Mouse (Mus musculus) hindbrain, embryonic 11.5 days (tissue): ENCODE data around the gene Troap. TPM values are rescaled to one million over a fixed set of nuclear protein-coding genes. Genes with fewer than 3 reads are reported as not detected.

ENCODE experiments used
- ATAC-seq: fragments of 200-750 bp; cut with Nextera tagmentation; 2 replicates; pipeline ENCODE4 v1.8.0; 2017; ENCODE audit warnings: mild to moderate bottlenecking, moderate TSS enrichment, moderate library complexity; ENCODE audit not compliant: low FRiP score
- DNase-seq: peaks from one replicate; pipeline ENCODE4 v3.0.0-alpha.2; 2015; ENCODE audit warnings: low spot score
- H3K27ac ChIP-seq: fragments of 300-500 bp; sonication (generic); 2 replicates; pipeline ENCODE4 v1.5.1; 2014; ENCODE audit warnings: mild to moderate bottlenecking, low read depth, low read length
- H3K27me3 ChIP-seq: fragments of 300-500 bp; sonication (generic); 2 replicates; pipeline ENCODE4 v1.6.1; 2014; ENCODE audit warnings: mild to moderate bottlenecking, low read length, moderate library complexity, mixed read lengths; ENCODE audit not compliant: control insufficient read depth, insufficient read depth
- H3K36me3 ChIP-seq: fragments of 300-500 bp; sonication (generic); 2 replicates; pipeline ENCODE4 v1.6.1; 2014; ENCODE audit warnings: mild to moderate bottlenecking, low read length, moderate library complexity, mixed read lengths; ENCODE audit not compliant: control insufficient read depth, insufficient read depth
- H3K4me1 ChIP-seq: fragments of 300-500 bp; sonication (generic); replicated peaks from 2 replicates; pipeline ENCODE4 v1.6.1; 2014; ENCODE audit warnings: low read length, mixed read lengths; ENCODE audit not compliant: control insufficient read depth, insufficient read depth
- H3K4me2 ChIP-seq: fragments of 300-500 bp; sonication (generic); replicated peaks from 2 replicates; pipeline ENCODE4 v1.6.1; 2014; ENCODE audit warnings: mild to moderate bottlenecking, low read depth, low read length
- H3K4me3 ChIP-seq: fragments of 300-500 bp; sonication (generic); 2 replicates; pipeline ENCODE4 v1.5.1; 2014; ENCODE audit warnings: low read depth, low read length
- H3K9ac ChIP-seq: fragments of 300-500 bp; sonication (generic); 2 replicates; pipeline ENCODE4 v1.6.1; 2014; ENCODE audit warnings: low read depth, low read length
- H3K9me3 ChIP-seq: fragments of 300-500 bp; sonication (generic); 2 replicates; pipeline ENCODE4 v1.6.1; 2016; ENCODE audit warnings: low read length; ENCODE audit not compliant: control insufficient read depth
- WGBS: fragments of 180-500 bp; shearing (Covaris S2); extraction: QIAGEN DNeasy Blood & Tissue Kit; methylation state at CpG from one replicate; pipeline ENCODE4 v1.1.7; 2014; 5-methylcytosine and 5-hydroxymethylcytosine counted together
- polyA plus RNA-seq: library from polyadenylated mRNA; unstranded; fragments of >200 nt; fragmentation: Nextera tagmentation; extraction: Ambion mirVana; gene quantifications from 2 replicates; pipeline ENCODE4 v1.2.1, GENCODE M21; 2014

Troap gene
- polyA plus RNA-seq, 1 experiment from 2014 or later: 22.9 TPM

DNA sequence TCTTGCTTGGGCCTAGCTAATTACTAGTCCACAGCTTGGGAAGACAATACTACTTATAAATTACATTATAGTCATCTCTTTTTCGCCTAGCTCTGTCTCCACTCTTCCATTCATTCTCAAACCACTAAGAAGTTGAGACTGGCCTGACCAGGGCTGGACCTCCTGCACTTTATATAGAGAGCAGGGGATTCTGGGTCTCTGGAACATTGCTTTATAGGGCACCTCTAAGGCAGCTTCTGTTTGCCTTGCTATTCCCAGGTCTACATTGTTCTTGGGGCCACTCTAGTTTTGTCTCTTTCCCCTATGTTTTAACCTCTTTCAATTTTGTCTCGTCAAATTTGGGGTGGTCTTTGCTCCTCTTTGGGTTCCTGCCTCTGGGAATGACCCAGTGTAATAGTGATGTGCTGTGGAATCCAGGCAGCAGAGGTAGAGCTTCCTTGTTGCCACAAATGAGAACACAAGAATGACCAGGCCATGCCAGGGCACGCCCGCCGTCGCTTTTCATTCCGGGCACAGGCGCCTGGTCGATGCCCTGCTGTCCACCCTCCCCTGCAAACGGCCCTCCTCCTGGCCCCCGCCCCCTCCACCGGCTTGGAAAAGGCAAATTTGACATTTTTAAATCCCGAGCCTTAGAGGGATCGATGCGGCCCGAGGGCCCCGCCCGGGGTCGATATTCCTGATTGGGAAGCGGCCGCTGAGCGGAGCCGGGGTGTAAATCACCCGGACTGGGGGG lies 21.9 kb downstream of the Troap start:
- H3K4me3 ChIP-seq: peak overlapping the region; percentile 25

GRCm38 (mm10) chr15:99096831-99097500 lies 22.6 kb downstream of the Troap start:
- peaks cover 40% of the 10 kb centered on the region for H3K27me3 ChIP-seq
- peaks cover 30% of the 10 kb centered on the region for H3K4me1 ChIP-seq
- H3K36me3 ChIP-seq: no peaks in the 10 kb centered on the region
- no peaks in the 10 kb centered on the region for H3K9me3 ChIP-seq
- 0 out of 2 replicates have a peak, but pooled peaks have one; percentile 10 for ATAC-seq
- WGBS: under 1% methylated on average over 46 of the region's 58 CpGs
- peak; percentile 73 for DNase-seq
- H3K4me3 ChIP-seq: peak overlapping the region; percentile 25
- peak overlapping the region; percentile 47 for H3K9ac ChIP-seq
- peak overlapping the region; percentile 80 for H3K27ac ChIP-seq
- peak overlapping the region; percentile 53 for H3K4me2 ChIP-seq

More for the DNA sequence above, 21.9 kb downstream of the Troap start:
- Histone ChIP-seq H3K9ac (peak overlapping the region; percentile 47), H3K4me2 (peak overlapping the region; percentile 53), H3K36me3 (no peaks in the 10 kb centered on the region), H3K9me3 (no peaks in the 10 kb centered on the region), H3K27me3 (peaks cover 44% of the 10 kb centered on the region), H3K4me1 (peaks cover 30% of the 10 kb centered on the region), H3K27ac (peak overlapping the region; percentile 80)
- 2% methylated on average over 24 of the region's 24 CpGs for WGBS
- DNase-seq (no peak), ATAC-seq (no peak)

GRCm38 (mm10) chr15:99097840-99098492 lies 23.6 kb downstream of the Troap start:
- H3K36me3 ChIP-seq: no peaks in the 10 kb centered on the region
- DNase-seq (peak; percentile 64), ATAC-seq (no peak)
- H3K9ac ChIP-seq: peak overlapping the region; percentile 38; the same call in 1 of the 2 replicates
- H3K27ac ChIP-seq: peak overlapping the region; percentile 72
- H3K9me3 ChIP-seq: no peaks in the 10 kb centered on the region
- peak overlapping the region; percentile 25 for H3K4me3 ChIP-seq
- under 1% methylated on average over 39 of the region's 39 CpGs for WGBS
- H3K27me3 ChIP-seq: peaks cover 36% of the 10 kb centered on the region
- H3K4me1 ChIP-seq: peaks cover 29% of the 10 kb centered on the region
- peak overlapping the region; percentile 53 for H3K4me2 ChIP-seq

- Histone ChIP-seq H3K9me3 (no peaks in the 10 kb centered on the region), H3K4me3 (peak overlapping the region; percentile 25), H3K4me1 (peaks cover 27% of the 10 kb centered on the region), H3K36me3 (no peaks in the 10 kb centered on the region), H3K27me3 (peaks cover 36% of the 10 kb centered on the region), H3K9ac (no peak overlapping the region), H3K4me2 (peak overlapping the region; percentile 53; the same call in 1 of the 2 replicates), H3K27ac (no peak overlapping the region)
- ATAC-seq (no peak), DNase-seq (peak; percentile 59)
- WGBS: 3% methylated on average over 8 of the region's 9 CpGs
Observed at GRCm38 (mm10) chr15:99098493-99098861, 24.1 kb downstream of the Troap start.

- Histone ChIP-seq H3K9me3 (no peaks in the 10 kb centered on the region), H3K4me2 (peak overlapping the region; percentile 14; the same call in 1 of the 2 replicates), H3K4me1 (peaks cover 25% of the 10 kb centered on the region), H3K9ac (0 out of 2 replicates have a peak overlapping the region, but pooled peaks have one; percentile 11), H3K27me3 (peaks cover 36% of the 10 kb centered on the region), H3K27ac (no peak overlapping the region), H3K4me3 (peak overlapping the region; percentile 4; the same call in 1 of the 2 replicates), H3K36me3 (no peaks in the 10 kb centered on the region)
- peak; percentile 7; the same call in 1 of the 2 replicates for ATAC-seq
- DNase-seq: peak; percentile 83
- WGBS: 3% methylated on average over 15 of the region's 15 CpGs
Observed at GRCm38 (mm10) chr15:99099139-99099556, 24.8 kb downstream of the Troap start.

GRCm38 (mm10) chr15:99099984-99100383 lies 25.6 kb downstream of the Troap start:
- H3K4me1 ChIP-seq: peaks cover 21% of the 10 kb centered on the region
- no peaks in the 10 kb centered on the region for H3K9me3 ChIP-seq
- no peak overlapping the region for H3K4me3 ChIP-seq
- no peaks in the 10 kb centered on the region for H3K36me3 ChIP-seq
- H3K27ac ChIP-seq: no peak overlapping the region
- H3K4me2 ChIP-seq: no peak overlapping the region
- DNase-seq (no peak), ATAC-seq (no peak)
- peaks cover 33% of the 10 kb centered on the region for H3K27me3 ChIP-seq
- 61% methylated on average over 3 of the region's 3 CpGs for WGBS
- H3K9ac ChIP-seq: no peak overlapping the region

GRCm38 (mm10) chr15:99105238-99105637 lies 30.9 kb downstream of the Troap start:
- DNase-seq (no peak), ATAC-seq (no peak)
- Histone ChIP-seq H3K27me3 (no peaks in the 10 kb centered on the region), H3K36me3 (no peaks in the 10 kb centered on the region), H3K9me3 (no peaks in the 10 kb centered on the region), H3K4me3 (no peak overlapping the region), H3K4me1 (no peaks in the 10 kb centered on the region), H3K9ac (no peak overlapping the region), H3K27ac (no peak overlapping the region), H3K4me2 (no peak overlapping the region)
- 68% methylated on average over 7 of the region's 7 CpGs for WGBS

GRCm38 (mm10) chr15:99107866-99108265 lies 33.5 kb downstream of the Troap start:
- H3K27ac ChIP-seq: no peak overlapping the region
- DNase-seq: no peak
- no peaks in the 10 kb centered on the region for H3K9me3 ChIP-seq
- no peaks in the 10 kb centered on the region for H3K4me1 ChIP-seq
- no peaks in the 10 kb centered on the region for H3K36me3 ChIP-seq
- ATAC-seq: no peak
- H3K4me3 ChIP-seq: no peak overlapping the region
- H3K4me2 ChIP-seq: no peak overlapping the region
- H3K9ac ChIP-seq: no peak overlapping the region
- no peaks in the 10 kb centered on the region for H3K27me3 ChIP-seq
- WGBS: 85% methylated on average over 3 of the region's 3 CpGs
